Mouse (Mus musculus) heart, embryonic 10.5 days (tissue): Measurements from ENCODE around the gene Chrm3. TPM values are rescaled to one million over a fixed set of nuclear protein-coding genes. Genes with fewer than 3 reads are reported as not detected.

Experiments used
- DNase-seq: peaks from one replicate; pipeline ENCODE4 v3.0.0-alpha.2; 2017; ENCODE audit warnings: low spot score
- H3K27ac ChIP-seq: fragments of 300-500 bp; sonication (generic); 2 replicates; pipeline ENCODE4 v1.5.1; 2016; ENCODE audit warnings: mild to moderate bottlenecking
- H3K27me3 ChIP-seq: fragments of 300-500 bp; sonication (generic); 2 replicates; pipeline ENCODE4 v1.6.1; 2016; ENCODE audit warnings: mild to moderate bottlenecking; ENCODE audit not compliant: poor library complexity, insufficient read depth, severe bottlenecking
- H3K36me3 ChIP-seq: fragments of 300-500 bp; sonication (generic); 2 replicates; pipeline ENCODE4 v1.6.1; 2016; ENCODE audit warnings: mild to moderate bottlenecking, moderate library complexity
- H3K4me1 ChIP-seq: fragments of 300-500 bp; sonication (generic); 2 replicates; pipeline ENCODE4 v1.6.1; 2016; ENCODE audit warnings: mild to moderate bottlenecking
- H3K4me3 ChIP-seq: fragments of 300-500 bp; sonication (generic); 2 replicates; pipeline ENCODE4 v1.5.1; 2016; ENCODE audit warnings: mild to moderate bottlenecking, moderate library complexity
- H3K9me3 ChIP-seq: fragments of 300-500 bp; sonication (generic); 2 replicates; pipeline ENCODE4 v1.6.1; 2016; ENCODE audit warnings: mild to moderate bottlenecking, moderate library complexity
- WGBS: fragments of 180-500 bp; shearing (Covaris S2); methylation state at CpG from one replicate; pipeline ENCODE4 v1.1.7; 2016; 5-methylcytosine and 5-hydroxymethylcytosine counted together
- microRNA-seq: library from miRNA; unstranded; fragments of <30 nt; microRNA quantifications from one replicate; pipeline ENCODE4, GENCODE M21; 2017
- polyA plus RNA-seq: library from polyadenylated mRNA; unstranded; fragments of >200 nt; fragmentation: Nextera tagmentation; extraction: Ambion mirVana; gene quantifications from 2 replicates; pipeline ENCODE4 v1.2.1, GENCODE M21; 2016

The Chrm3 gene
- polyA plus RNA-seq, 1 experiment from 2014 or later, result 0.39 TPM

GRCm38 (mm10) chr13:9826227-9826626, 534.4 kb downstream of the Chrm3 start:
- H3K27me3 ChIP-seq, result no peaks in the 10 kb centered on the region
- no peak overlapping the region for H3K4me3 ChIP-seq
- no peaks in the 10 kb centered on the region for H3K36me3 ChIP-seq
- H3K4me1 ChIP-seq, result no peaks in the 10 kb centered on the region
- no peak overlapping the region for H3K27ac ChIP-seq
- H3K9me3 ChIP-seq, result no peaks in the 10 kb centered on the region
- DNase-seq, result no peak
- 69% methylated on average over 5 of the region's 5 CpGs for WGBS

Small RNA genes within 50 kb of the gene (microRNA-seq; reads per million reads assigned to microRNA genes)
- 1.8 reads per million for gene Gm24187
